Mouse (Mus musculus) activated CD4-positive, CD25-positive, alpha-beta regulatory T cell, adult 4 months (primary cell): ENCODE measurements around the gene Rwdd3. TPM values are rescaled to one million over a fixed set of nuclear protein-coding genes. Genes with fewer than 3 reads are reported as not detected.

Experiments
- ATAC-seq: one replicate; pipeline ENCODE4 v1.8.0; 2017
- polyA plus RNA-seq, 2 experiments: library from polyadenylated mRNA; unstranded; fragments of 100-300 nt; shearing (Covaris generic); gene quantifications; one replicate each; pipeline ENCODE4 v1.2.1; 2017

Gene Rwdd3
- 10 to 100 TPM in 1 of 2 experiments, 1 to 10 TPM in 1; 7.0 to 16.4 TPM for polyA plus RNA-seq

GRCm38 (mm10) chr3:121171243-121171871 lies at the start of gene Rwdd3:
Gene Rwdd3, minus strand, starts transcription at chr3:121171695.
- ATAC-seq, result peak; percentile 96

- ATAC-seq, result no peak
Observed at GRCm38 (mm10) chr3:121217011-121217410, 45.5 kb upstream of the Rwdd3 start.

- ATAC-seq, result no peak
Observed at GRCm38 (mm10) chr3:121213501-121213900, 42.0 kb upstream of the Rwdd3 start.

GRCm38 (mm10) chr3:121212156-121212555 lies 40.7 kb upstream of the Rwdd3 start:
- no peak for ATAC-seq

GRCm38 (mm10) chr3:121208994-121209393 lies 37.5 kb upstream of the Rwdd3 start:
- no peak for ATAC-seq

- no peak for ATAC-seq
Observed at GRCm38 (mm10) chr3:121206202-121206882, 34.8 kb upstream of the Rwdd3 start.

- no peak for ATAC-seq
Observed at GRCm38 (mm10) chr3:121202638-121203037, 31.1 kb upstream of the Rwdd3 start.

- no peak for ATAC-seq
Observed at GRCm38 (mm10) chr3:121201012-121201747, 29.7 kb upstream of the Rwdd3 start.

- no peak for ATAC-seq
Observed at GRCm38 (mm10) chr3:121189199-121189598, 17.7 kb upstream of the Rwdd3 start.

- no peak for ATAC-seq
Observed at GRCm38 (mm10) chr3:121187510-121187909, 16.0 kb upstream of the Rwdd3 start.

GRCm38 (mm10) chr3:121186925-121187324 lies 15.4 kb upstream of the Rwdd3 start:
- no peak for ATAC-seq

GRCm38 (mm10) chr3:121185197-121185596 lies 13.7 kb upstream of the Rwdd3 start:
- ATAC-seq, result no peak

GRCm38 (mm10) chr3:121176011-121176410 lies 4.5 kb upstream of the Rwdd3 start:
- no peak for ATAC-seq

- ATAC-seq, result no peak
Observed at GRCm38 (mm10) chr3:121174248-121174945, 2.9 kb upstream of the Rwdd3 start.

GRCm38 (mm10) chr3:121172718-121173117 lies 1.2 kb upstream of the Rwdd3 start:
- no peak for ATAC-seq

GRCm38 (mm10) chr3:121171872-121172265 lies 374 bp upstream of the Rwdd3 start:
- ATAC-seq, result no peak

GRCm38 (mm10) chr3:121170631-121171030 lies 864 bp downstream of the Rwdd3 start:
- ATAC-seq, result no peak

GRCm38 (mm10) chr3:121169092-121169942 lies 2.2 kb downstream of the Rwdd3 start:
- no peak for ATAC-seq

- no peak for ATAC-seq
Observed at GRCm38 (mm10) chr3:121168581-121168980, 2.9 kb downstream of the Rwdd3 start.

- ATAC-seq, result peak; percentile 80
Observed at GRCm38 (mm10) chr3:121163271-121163819, 8.2 kb downstream of the Rwdd3 start.

- no peak for ATAC-seq
Observed at GRCm38 (mm10) chr3:121161661-121162060, 9.8 kb downstream of the Rwdd3 start.

- no peak for ATAC-seq
Observed at GRCm38 (mm10) chr3:121160424-121160823, 11.1 kb downstream of the Rwdd3 start.
